Mouse (Mus musculus): ENCODE data around the gene 5730480H06Rik.

Gene 5730480H06Rik

DNA sequence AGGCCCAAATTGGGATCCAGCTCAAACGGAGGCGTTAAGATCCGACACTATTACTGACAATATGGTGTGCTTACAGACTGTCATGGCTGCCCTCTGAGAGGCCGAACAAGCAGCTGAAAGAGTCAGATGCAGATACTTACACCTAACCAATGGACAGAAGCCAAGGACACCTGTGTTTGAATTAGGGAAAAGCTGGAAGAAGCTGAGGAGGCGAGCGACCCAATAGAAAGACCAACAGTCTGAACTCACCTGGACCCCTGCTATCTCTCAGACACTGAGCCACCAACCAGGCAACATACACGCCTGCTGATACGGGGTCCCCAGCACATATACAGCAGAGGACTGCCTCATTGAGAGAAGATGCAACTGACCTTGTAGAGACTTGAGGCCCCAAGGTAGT, at the start of gene 5730480H06Rik:
5730480H06Rik (plus strand) TSS at position 301 of the 400 bp plus-strand sequence.
- no peak for DNase-seq (ENCODE audit: extremely low read depth, low read depth, low spot score)

DNA sequence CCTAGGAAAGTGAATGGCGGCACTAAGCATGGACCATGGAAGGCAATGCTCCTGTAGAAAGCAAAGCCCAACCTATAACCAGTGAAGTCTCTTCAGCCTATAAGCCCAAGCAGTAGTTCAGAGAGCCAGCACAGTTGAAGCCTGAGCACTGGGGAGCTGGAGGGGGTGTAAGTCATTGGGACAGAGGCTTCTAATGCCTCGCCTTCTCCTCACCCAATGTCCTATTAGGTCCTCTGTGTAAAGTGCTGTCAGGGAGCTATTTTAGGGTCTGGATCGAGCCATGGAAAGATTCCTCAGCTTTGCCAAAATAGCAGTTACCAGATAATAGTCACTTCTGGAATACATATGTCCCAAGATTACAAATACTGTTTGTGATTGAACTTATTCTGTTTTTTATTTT, 26.6 kb upstream of the 5730480H06Rik start:
- no peak for DNase-seq (ENCODE audit: extremely low read depth, low read depth, low spot score)

DNA sequence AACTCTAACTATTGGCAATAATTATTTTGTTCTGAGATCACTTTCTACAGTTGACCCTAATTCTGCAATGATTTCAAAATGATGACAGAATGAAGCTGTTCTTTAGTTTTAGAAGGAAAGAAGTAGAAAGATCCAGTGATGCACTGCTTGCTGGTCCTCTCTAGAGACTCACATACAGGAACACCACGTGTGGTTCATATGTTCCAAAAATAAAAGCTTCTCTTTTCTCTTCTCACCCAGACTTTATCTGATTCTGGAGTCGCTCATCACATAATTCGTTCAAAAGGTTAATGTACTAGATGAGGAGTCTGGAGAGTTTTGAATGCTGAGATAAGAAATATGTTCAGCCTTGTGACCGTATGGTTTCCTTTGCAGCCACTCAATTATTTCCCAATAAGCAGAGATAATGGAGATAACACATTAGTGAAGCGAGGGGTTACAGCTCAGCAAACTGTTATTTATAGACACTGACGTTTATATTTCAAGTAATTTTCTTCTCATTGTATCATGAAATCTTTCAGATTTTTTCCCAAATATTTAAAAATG, 12.6 kb upstream of the 5730480H06Rik start:
- DNase-seq (ENCODE audit: extremely low read depth, low read depth, low spot score), result no peak

DNA sequence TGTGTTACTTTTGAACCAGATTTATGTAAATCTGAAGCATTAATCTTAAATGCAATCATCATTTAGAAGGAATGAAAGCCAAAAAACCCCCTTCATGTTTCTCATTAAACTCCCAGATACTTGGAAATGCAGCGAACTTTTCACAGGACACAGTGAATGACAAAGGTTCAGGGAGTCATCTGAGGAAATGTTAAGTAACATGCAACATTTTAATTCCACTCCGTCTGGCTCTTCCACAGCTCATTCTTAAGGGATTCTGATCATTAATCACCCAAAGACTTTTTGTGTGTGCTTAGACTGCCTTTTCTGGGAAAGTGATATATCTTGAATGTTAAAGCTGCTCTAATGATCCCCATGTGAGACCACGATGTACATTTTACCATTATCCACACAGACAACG, 7.2 kb upstream of the 5730480H06Rik start:
- DNase-seq (ENCODE audit: extremely low read depth, low read depth, low spot score), result no peak

DNA sequence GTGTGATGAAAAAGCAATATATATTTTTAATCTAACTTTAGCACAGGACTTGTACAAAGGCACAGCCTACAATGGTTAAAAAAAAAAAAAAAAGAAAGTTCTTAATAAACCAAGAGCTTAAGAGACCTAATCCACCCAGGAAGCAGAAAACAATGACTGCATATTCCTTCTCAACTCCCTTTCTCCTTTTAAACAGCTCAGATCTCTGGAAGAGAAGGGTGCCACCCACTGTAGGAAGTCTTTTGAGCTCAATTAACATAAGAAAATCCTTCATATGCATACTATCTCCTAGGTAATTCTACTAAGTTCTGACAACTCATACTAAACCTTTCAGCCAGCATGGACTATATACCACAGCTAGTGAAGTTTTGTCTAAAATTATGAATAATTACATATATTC, 1.5 kb upstream of the 5730480H06Rik start:
- DNase-seq (ENCODE audit: extremely low read depth, low read depth, low spot score), result no peak

DNA sequence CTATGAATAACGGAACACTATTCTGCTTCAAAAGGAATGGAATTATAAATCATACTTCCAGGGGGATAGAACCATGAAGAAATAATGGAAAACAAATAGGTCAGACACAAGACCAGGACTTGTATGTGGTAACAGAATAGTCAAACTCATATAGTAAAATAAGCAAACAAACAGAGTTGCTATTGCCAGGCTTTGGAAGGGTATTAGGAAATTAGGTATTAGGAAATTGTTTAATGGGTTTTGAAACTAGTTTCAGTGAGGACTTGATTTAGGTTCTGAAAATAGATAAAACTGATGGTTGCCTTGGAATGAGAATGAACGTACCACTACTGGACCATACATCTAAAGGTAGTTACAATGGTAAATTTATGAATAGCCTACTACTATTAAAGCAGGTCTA, 2.0 kb downstream of the 5730480H06Rik start:
- DNase-seq (ENCODE audit: extremely low read depth, low read depth, low spot score), result no peak

DNA sequence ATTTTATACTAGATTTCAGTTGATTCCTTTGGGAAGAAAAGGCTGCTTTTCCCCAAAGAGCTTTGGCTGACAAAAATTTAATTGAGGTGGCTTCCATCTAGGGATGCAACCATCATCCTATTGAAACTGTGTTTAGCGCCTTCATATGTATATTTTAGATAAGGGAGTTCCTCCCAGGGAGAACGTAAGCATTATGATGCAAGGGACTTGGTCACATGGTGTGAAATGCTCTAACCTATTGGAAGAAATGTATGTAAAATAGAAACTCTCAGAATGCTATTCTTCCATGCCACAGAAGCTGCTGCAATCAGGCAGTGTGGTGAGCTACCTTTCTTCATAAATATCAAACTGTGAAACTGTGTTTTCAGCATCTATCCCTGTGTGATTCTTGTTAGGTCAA, 3.1 kb downstream of the 5730480H06Rik start:
- no peak for DNase-seq (ENCODE audit: extremely low read depth, low read depth, low spot score)

DNA sequence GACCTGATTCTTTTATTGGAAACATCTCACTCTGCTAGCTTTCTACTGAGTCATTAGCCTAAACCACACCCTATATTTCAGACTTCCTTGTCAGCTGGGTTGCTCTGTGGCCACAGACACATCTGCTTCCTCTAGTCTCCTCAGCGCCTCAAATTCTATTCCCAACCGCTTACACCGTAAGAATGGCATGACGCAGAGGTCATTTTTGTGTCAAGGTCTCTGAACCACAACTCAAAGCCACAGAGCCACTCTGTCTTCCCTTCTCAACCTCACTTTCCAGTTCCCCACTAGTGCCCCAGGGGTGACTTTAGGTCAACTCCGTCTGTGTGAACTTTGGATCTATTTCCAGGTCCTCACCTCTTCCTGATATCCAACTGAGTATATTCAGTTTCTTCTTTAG, 3.7 kb downstream of the 5730480H06Rik start:
- no peak for DNase-seq (ENCODE audit: extremely low read depth, low read depth, low spot score)

DNA sequence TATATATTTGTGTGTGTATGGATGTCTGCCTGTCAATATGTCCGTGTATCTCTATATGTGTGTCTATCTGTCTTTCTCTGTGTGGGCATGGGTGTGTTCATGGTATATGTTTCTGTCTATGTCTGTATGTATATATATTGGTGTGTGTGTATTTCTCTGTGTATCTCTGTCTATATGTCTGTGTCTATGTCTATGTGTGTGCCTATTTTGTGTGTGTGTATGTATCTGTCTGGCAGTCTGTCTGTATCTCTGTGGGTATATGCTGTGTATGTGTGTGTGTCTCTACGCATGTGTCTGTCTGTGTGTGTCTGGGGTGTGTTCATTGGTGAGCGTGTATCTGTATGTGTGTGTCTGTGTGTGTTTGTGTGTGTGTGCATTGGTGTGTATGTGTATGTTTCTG, 5.7 kb downstream of the 5730480H06Rik start:
- DNase-seq (ENCODE audit: extremely low read depth, low read depth, low spot score), result no peak

DNA sequence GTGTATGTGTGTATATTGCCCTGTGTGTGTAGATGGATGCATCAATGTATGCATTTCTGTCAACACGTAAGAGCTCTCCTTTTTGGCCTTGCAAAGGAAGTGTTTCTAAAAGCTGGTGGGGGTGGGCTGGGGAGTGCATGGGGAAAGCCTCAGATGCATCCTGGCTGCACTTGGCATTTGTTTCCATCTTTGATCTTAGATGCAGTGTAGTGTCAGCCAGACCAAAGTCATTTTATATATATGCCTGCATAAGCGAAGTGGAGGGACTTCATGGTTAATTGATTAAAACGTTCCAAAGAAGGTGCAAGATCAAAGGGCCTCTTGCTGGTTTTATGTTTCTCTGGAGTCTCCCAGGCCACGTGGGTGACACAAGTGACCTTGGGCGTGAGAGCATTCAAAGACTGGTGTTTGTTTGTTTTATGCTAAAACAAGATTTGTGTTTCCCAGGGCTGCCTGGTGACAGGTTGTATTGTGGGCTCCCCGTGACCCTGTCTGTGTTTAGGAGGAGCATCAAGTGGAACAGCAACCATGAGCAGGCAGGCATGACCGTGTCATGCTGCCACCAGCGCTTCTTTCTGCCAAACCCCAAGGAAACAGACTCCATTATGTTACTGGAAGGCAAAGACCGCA, 6.2 kb downstream of the 5730480H06Rik start:
- DNase-seq (ENCODE audit: extremely low read depth, low read depth, low spot score), result no peak

DNA sequence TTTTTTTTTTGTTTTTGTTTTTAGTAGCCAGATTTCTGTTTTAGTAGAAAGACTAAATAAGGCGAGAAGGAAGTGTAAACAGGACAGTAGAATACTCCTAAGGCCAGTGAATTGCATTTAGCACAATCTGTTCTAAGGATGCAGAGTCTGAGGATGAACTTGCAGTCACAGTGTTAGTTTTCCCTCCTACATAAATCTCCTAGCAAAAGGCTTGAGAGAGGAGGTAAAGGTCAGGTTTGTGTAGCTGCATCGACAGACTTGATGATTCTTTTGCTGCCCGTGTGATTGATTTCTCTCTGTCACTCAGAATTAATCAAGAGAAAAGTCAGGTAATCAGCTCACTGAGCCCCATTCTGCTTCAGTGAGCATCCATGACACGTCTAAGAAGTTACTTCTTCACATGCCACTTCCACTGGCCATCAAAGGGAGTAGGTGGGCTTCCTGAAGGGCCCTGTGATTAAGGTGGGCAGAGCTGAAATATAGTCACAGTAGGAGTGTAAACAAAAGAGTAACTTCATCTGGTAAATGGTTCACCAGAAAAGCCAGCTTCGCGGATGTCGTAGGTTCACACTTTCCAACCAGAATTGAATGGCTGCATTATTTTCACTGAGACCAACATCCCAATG, 13.2 kb downstream of the 5730480H06Rik start:
- DNase-seq (ENCODE audit: extremely low read depth, low read depth, low spot score), result no peak

DNA sequence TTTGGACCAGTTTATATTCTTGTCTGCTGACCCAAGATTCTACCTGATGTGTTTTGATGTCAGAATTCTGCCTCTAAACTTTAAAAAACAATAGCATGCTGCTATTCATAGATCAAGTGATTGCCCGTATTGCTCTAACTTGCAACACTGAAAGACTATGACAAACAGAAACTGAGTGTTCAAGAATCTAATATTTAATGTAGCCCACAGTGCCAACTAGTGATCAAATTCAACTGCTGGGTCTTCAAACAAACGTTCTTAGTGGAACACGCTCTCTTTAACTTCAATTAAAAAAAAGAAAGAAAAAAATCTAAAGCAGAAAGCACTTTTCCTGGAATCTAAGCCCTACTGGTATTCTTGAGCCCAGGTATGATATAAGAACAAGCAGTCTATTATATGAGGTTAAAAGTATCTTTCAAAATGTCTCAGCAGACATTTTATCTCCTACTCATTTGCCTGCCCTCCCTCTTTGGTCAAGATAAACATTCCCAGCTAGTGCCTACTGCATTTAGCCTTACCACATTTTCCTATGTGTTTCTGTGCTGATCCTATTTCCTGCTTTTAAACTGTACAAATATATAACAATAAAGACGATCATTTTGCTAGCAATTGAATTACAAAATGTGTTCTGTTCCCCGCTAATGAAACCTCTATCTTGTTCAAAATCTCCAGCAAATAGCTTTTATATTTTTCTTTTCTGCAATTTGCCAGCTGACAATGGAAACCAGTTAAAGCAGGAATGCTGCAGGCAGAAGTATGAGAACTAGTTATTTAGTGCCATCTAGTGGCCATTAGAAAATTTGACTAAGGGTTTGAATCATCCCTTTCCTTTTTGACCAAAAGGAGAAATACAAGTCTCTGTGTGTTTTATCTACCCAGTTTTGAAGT, 17.6 kb downstream of the 5730480H06Rik start:
- DNase-seq (ENCODE audit: extremely low read depth, low read depth, low spot score), result no peak

DNA sequence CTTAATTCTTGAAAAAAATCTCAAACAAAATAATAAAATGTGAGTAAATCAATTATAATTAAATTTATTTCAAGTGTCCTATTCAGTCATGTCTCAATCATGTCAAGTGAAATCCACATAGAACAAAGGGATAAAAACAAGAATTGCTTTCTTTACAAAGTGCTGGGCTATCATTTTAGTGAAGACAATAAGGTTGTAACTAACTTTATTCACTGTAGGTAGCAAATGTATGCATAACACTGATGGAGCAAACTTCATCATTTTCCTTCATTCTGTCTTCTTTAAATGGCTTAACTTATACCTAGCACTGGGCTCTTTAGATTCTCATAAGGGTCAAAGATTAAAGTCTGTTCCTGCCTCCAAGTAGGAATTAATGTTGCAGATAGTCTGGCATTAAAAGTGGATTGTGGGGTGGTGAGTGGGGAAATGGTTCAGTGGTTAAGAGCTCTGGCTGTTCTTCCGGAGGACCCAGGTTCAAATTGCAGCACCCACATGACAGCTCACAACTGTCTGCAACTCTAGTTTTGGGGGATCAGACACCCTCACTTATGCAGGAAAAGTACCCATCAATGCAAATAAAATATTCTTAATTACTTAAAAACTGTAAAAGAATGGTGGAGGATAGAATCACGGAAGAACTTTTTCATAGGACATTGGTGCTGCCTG, 18.4 kb downstream of the 5730480H06Rik start:
- no peak for DNase-seq (ENCODE audit: extremely low read depth, low read depth, low spot score)

DNA sequence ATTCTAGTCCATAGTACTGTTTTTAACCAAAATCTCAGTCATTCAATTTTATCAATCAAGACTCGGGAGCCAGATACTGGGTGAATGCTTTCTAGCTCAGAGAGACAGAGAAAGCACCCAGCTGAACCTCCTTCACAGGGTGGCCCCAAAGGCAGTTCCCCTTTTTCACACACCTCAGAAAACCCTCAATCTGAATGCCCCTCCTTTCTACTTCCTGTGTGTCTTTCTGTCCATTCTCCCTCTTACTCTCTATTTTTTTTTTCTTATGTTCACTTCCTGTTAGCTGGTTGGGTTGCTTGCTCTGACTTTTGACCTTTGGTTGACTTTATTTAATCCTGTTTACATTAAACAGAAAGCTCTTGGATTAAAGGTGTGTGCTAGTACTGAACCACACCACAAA, 21.6 kb downstream of the 5730480H06Rik start:
- DNase-seq (ENCODE audit: extremely low read depth, low read depth, low spot score), result no peak

DNA sequence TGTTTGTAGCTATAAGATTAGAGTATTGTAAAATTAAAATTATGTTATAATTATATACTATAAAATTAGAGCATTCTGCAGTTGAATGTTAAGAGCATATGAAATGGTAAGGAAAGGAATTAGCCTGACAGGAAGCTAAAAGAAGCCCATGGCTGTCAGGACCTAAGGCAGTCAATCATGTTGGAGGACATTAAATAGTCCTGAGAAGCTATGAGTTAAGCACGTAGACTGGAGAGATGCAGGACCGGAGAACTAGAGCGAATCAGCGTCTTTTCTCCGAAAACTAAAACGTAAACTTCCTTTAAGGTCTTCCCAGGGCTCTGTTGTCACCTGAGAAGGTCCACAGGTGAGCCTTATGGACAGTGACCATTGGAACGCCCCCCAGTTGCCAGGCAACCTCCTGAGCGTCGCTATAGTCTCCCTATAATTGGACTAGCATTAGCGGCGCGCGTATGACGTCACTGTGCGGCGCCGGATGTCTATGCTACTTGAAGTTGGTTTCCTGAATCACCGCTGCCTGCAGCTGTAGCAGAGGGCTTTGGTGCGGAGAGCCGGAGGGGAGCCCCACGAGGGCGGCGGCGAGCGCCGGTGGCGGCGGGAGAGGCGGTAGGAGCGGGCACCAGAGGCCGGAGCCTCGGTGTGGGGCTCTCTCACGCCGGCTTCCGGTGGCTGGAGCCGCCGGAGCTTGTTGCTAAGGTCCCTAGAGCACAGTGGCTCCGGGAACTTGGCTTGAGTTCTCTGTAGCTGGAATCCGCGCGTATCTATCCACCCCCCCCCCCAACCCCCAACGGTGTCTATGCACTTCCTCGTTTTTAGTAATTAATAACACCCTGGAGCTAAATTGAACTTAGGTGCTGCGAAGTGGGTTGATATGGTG, 44.4 kb downstream of the 5730480H06Rik start:
- DNase-seq (ENCODE audit: extremely low read depth, low read depth, low spot score), result peak; percentile 55

DNA sequence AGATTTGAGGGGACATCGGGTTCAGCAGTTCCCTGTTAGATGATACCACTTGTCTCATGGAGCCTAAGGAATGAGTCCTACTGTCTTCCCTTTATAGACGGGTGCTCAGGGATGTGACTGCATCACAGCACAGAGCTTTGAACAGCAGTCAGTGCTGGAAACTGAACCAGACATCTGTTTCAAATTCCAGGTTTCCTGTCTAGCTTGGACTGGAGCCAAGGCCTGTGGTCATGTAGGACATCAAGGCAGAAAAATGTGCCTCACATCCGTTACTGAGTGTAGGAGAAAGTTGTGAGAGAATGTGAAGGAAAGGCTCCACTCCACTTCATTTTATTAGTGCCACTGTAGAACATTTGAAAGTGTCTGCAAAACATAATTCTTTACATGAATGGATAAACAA, 74.7 kb downstream of the 5730480H06Rik start:
- DNase-seq (ENCODE audit: extremely low read depth, low read depth, low spot score), result no peak

DNA sequence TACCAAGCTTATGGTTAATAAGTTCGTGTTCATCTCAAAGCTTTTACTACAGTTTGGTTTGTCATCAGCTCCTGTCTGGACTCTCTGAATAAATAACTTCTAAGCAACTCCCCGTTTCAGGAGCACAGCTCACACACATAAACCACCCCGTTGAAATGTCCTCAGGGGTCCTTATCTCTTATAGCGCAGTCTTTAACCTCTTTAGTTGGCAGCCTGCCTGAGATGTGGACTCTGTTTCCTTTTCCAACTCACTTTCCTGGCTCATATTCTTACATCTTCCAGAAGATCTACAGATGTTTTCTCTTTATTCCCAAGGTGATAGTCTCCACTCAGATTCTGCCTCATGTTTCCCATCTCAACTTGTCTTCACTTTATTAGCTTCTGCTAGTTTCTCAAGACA, 80.5 kb downstream of the 5730480H06Rik start:
- DNase-seq (ENCODE audit: extremely low read depth, low read depth, low spot score), result no peak

DNA sequence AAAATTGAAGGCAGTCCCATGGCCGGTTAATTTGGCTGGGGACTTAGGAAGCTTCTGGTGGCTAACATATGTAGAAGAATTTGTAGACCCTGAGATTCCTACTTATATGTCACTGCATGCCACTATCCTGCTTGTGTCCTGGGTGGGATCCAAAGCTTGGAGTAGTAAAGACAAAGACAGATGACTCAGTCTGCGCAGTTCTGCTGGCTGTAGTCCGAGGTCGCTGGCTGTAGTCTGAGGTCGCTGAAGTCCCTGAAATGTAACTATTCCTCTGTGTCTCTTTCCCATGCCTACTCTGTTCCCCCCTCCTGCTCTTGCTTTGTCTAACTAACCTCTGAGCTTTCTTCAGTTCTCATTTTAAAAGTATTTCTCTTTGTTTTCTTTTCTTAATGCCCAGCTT, 82.6 kb downstream of the 5730480H06Rik start:
- no peak for DNase-seq (ENCODE audit: extremely low read depth, low read depth, low spot score)

DNA sequence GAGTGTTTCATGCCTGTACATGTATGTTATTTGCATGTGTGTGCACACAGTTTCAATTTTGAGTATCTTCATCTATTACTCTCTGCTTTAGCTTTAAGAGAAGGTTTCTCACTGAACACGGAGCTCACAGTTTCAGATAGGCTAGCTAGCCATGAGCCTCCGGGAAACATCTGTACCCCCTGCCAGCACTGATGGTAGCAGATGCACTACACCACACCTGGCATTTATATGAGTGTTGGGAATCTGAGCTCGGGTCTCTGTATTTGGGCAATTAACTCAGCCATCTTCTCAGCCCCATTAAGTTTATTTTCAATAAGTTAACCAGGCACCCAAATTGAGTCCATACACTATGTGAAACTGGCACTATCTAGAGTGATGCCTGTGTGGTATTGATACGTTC, 83.7 kb downstream of the 5730480H06Rik start:
- no peak for DNase-seq (ENCODE audit: extremely low read depth, low read depth, low spot score)

DNA sequence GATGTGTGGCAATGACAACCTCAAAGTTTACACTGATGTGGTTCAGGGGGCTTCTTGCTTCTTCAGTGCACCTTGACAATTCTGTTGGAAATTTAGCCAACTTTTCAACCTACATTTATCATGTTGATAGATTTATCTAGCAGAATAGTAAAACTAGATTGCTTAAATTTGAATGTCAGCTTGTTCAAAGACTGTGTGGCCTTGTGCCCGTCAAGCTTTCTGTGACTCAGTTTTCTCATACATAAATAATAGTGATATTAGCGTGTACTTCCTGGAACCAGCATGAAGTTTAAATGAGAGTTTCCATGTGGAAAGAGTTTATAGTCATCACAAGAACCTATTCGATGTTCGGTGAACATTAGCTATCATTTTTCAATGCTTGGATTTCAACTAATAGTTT, 84.5 kb downstream of the 5730480H06Rik start:
- DNase-seq (ENCODE audit: extremely low read depth, low read depth, low spot score), result no peak

Measured in fat pad, adult 2 months (tissue).